Mouse (Mus musculus) cerebellum, postnatal 14 days (tissue): ENCODE data around the gene Tram2.

Experiments
- DNase-seq, 2 experiments: peaks; one replicate each; pipeline ENCODE4 v3.0.0; 2021; ENCODE audit warnings: mixed read lengths in 2 of 2

Tram2 gene

GRCm38 (mm10) chr1:21008891-21009290, 70.1 kb downstream of the Tram2 start:
- no peak for DNase-seq

GRCm38 (mm10) chr1:21007941-21008701, 70.9 kb downstream of the Tram2 start:
- DNase-seq: no peak

- DNase-seq: no peak
These were observed 72.3 kb downstream of the Tram2 start for GRCm38 (mm10) chr1:21006775-21007174.

GRCm38 (mm10) chr1:21004596-21004995, 74.4 kb downstream of the Tram2 start:
- DNase-seq: no peak

GRCm38 (mm10) chr1:21002246-21003142, 76.5 kb downstream of the Tram2 start:
- peak; percentile 77 to 80 for DNase-seq

GRCm38 (mm10) chr1:20997881-20998389, 81.1 kb downstream of the Tram2 start:
- no peak for DNase-seq

- no peak for DNase-seq
These were observed 81.7 kb downstream of the Tram2 start for GRCm38 (mm10) chr1:20997328-20997689.

- no peak for DNase-seq
These were observed 82.3 kb downstream of the Tram2 start for GRCm38 (mm10) chr1:20996603-20997327.

- peak; percentile 26 to 34 for DNase-seq
These were observed 83.6 kb downstream of the Tram2 start for GRCm38 (mm10) chr1:20995331-20995986.

GRCm38 (mm10) chr1:20994338-20994737, 84.7 kb downstream of the Tram2 start:
- DNase-seq: no peak

GRCm38 (mm10) chr1:20993690-20994089, 85.3 kb downstream of the Tram2 start:
- DNase-seq: no peak

GRCm38 (mm10) chr1:20989461-20990083, 89.5 kb downstream of the Tram2 start:
- no peak for DNase-seq

- DNase-seq: no peak
These were observed 92.5 kb downstream of the Tram2 start for GRCm38 (mm10) chr1:20986378-20987056.

GRCm38 (mm10) chr1:20984582-20984981, 94.4 kb downstream of the Tram2 start:
- DNase-seq: no peak

- DNase-seq: no peak
These were observed 94.9 kb downstream of the Tram2 start for GRCm38 (mm10) chr1:20984103-20984502.

GRCm38 (mm10) chr1:20981764-20982163, 97.3 kb downstream of the Tram2 start:
- DNase-seq: no peak

GRCm38 (mm10) chr1:20980553-20980952, 98.5 kb downstream of the Tram2 start:
- no peak for DNase-seq

GRCm38 (mm10) chr1:20974341-20975135, 104.5 kb downstream of the Tram2 start:
- DNase-seq: no peak

- DNase-seq: no peak
These were observed 105.6 kb downstream of the Tram2 start for GRCm38 (mm10) chr1:20973389-20973788.

GRCm38 (mm10) chr1:20969642-20970041, 109.4 kb downstream of the Tram2 start:
- DNase-seq: no peak
